Mouse (Mus musculus): ENCODE measurements around the gene Nppc. TPM values are rescaled to one million over a fixed set of nuclear protein-coding genes. Genes with fewer than 3 reads are reported as not detected.

The Nppc gene
- polyA plus RNA-seq, 1 experiment from 2014 or later = 10.3 TPM

GRCm38 (mm10) chr1:86622296-86622695, 48.1 kb downstream of the Nppc start:
- 69% methylated on average over 2 of the region's 2 CpGs for WGBS
- Histone ChIP-seq H3K27me3 (ENCODE audit: control insufficient read depth, insufficient read depth, low read length) (no peaks in the 10 kb centered on the region), H3K27ac (ENCODE audit: low read depth, low read length) (no peak overlapping the region), H3K36me3 (ENCODE audit: control insufficient read depth, insufficient read depth, low read length) (no peaks in the 10 kb centered on the region), H3K4me1 (replicated peaks; ENCODE audit: control insufficient read depth, insufficient read depth, low read length) (no peaks in the 10 kb centered on the region), H3K9me3 (ENCODE audit: control insufficient read depth, low read length) (no peaks in the 10 kb centered on the region), H3K4me3 (ENCODE audit: low read depth, low read length) (no peak overlapping the region), H3K9ac (ENCODE audit: low read depth, low read length) (no peak overlapping the region), H3K4me2 (replicated peaks; ENCODE audit: low read depth, low read length) (no peak overlapping the region)
- no peak for ATAC-seq (ENCODE audit: low FRiP score)
- DNase-seq (ENCODE audit: low spot score) = no peak

- H3K4me3 ChIP-seq (ENCODE audit: low read depth, low read length) = no peak overlapping the region
- no peaks in the 10 kb centered on the region for H3K4me1 ChIP-seq (replicated peaks; ENCODE audit: control insufficient read depth, insufficient read depth, low read length)
- H3K36me3 ChIP-seq (ENCODE audit: control insufficient read depth, insufficient read depth, low read length) = no peaks in the 10 kb centered on the region
- ATAC-seq (ENCODE audit: low FRiP score) (no peak), DNase-seq (ENCODE audit: low spot score) (peak; percentile 82)
- H3K4me2 ChIP-seq (replicated peaks; ENCODE audit: low read depth, low read length) = no peak overlapping the region
- H3K27ac ChIP-seq (ENCODE audit: low read depth, low read length) = no peak overlapping the region
- no peaks in the 10 kb centered on the region for H3K27me3 ChIP-seq (ENCODE audit: control insufficient read depth, insufficient read depth, low read length)
- WGBS = 59% methylated on average over 10 of the region's 10 CpGs
- H3K9me3 ChIP-seq (ENCODE audit: control insufficient read depth, low read length) = no peaks in the 10 kb centered on the region
- H3K9ac ChIP-seq (ENCODE audit: low read depth, low read length) = no peak overlapping the region
Observed at GRCm38 (mm10) chr1:86618454-86619125, 51.8 kb downstream of the Nppc start.

Other genes with a start within 250 kb of the Nppc start
- gene Nmur1, start 244.3 kb downstream of the Nppc start, polyA plus RNA-seq (2014; fragmentation: Nextera tagmentation; extraction: Ambion mirVana) = not detected in 2 replicates
- 0.15 TPM in 1 of 2 replicates, not detected in the other for gene Tex44, start 244.2 kb downstream of the Nppc start, polyA plus RNA-seq (2014; fragmentation: Nextera tagmentation; extraction: Ambion mirVana)
- 3,351 and 3,402 TPM in 2 replicates for gene Ptma, start 143.8 kb downstream of the Nppc start, polyA plus RNA-seq (2014; fragmentation: Nextera tagmentation; extraction: Ambion mirVana)
- 91.9 and 96.0 TPM in 2 replicates for gene Pde6d, start 87.9 kb downstream of the Nppc start, polyA plus RNA-seq (2014; fragmentation: Nextera tagmentation; extraction: Ambion mirVana)
- gene Cops7b, start 87.7 kb downstream of the Nppc start, polyA plus RNA-seq (2014; fragmentation: Nextera tagmentation; extraction: Ambion mirVana) = 49.7 and 63.7 TPM in 2 replicates
- 35.9 TPM in 2 replicates for gene Dis3l2, start 33.2 kb upstream of the Nppc start, polyA plus RNA-seq (2014; fragmentation: Nextera tagmentation; extraction: Ambion mirVana)

Data from hindbrain, embryonic 11.5 days (tissue).